Mouse (Mus musculus): ENCODE measurements around the gene Mat2b. TPM values are rescaled to one million over a fixed set of nuclear protein-coding genes. Genes with fewer than 3 reads are reported as not detected.

Gene Mat2b
- polyA plus RNA-seq, 1 experiment, result 38.8 TPM

DNA sequence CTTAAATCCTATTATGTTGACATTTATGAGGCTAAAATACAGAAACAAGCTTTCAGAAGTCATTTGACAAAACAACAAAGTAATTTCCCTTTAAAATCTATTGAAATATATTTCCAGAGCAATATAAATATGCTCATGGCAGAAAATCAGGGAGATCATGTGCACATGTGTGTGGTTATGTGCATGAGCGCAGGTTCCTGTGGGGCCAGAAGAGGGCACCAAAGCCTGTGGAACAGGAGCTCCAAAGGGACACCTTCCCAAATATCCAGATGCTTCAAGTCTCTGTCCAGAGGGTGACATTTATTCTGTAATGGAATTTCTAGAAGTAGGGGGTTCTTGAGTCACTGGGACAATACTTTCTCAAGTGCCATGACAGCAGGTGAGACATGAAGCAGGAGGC lies 17.8 kb downstream of the Mat2b start:
- Histone ChIP-seq H3K4me3 (replicated peaks; ENCODE audit: extremely low read depth, low read depth, low read length) (no peak overlapping the region), H3K4me1 (ENCODE audit: control insufficient read depth, insufficient read depth, low read length) (no peaks in the 10 kb centered on the region)
- peak; percentile 48; the same call in 1 of the 2 replicates for TF ChIP-seq CTCF (IDR thresholded peaks at IDR 0.05; ENCODE audit: insufficient read depth, low read length)
- no peak for TF ChIP-seq POLR2A (IDR thresholded peaks at IDR 0.05; ENCODE audit: borderline replicate concordance, extremely low read depth, low read depth, low read length)
- DNase-seq, result no peak
- WGBS, result 100% methylated on average over 1 of the region's 1 CpGs

DNA sequence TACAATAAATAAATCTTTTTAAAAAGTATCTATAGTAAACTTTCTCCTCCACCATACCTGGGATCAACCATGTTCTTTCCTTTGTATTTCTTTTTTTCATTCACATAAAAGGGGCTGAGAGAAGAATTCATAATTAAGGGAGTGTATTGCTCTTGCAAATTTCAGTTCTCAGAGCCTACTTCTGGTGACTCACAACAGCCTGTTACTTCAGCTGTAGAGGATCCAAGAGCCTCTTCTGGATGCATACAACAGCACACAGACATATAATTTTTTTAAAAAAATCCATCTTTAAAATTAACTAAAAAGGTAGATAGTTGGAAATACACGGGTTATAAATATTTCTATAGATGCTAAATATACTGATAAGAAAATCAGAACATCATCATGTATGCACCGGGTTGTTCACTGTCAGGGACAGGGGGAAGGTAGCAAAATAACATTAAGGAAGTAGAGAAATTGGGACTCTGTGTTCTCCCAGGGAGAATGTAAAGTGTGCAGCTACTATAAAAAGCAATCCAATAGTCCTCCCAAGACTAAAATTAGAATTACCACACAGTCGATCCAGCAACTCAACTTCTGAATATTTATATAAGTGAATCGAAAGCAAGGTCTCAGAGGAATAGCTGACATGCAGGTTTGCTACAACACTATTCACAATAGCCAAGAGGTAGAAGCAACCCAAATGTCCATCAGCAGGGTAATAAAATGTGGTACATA lies 19.8 kb downstream of the Mat2b start:
- H3K4me3 ChIP-seq (replicated peaks; ENCODE audit: extremely low read depth, low read depth, low read length), result no peak overlapping the region
- TF ChIP-seq POLR2A (IDR thresholded peaks at IDR 0.05; ENCODE audit: borderline replicate concordance, extremely low read depth, low read depth, low read length) (no peak), CTCF (IDR thresholded peaks at IDR 0.05; ENCODE audit: insufficient read depth, low read length) (no peak)
- WGBS, result 66% methylated on average over 4 of the region's 4 CpGs
- H3K4me1 ChIP-seq (ENCODE audit: control insufficient read depth, insufficient read depth, low read length), result no peaks in the 10 kb centered on the region
- no peak for DNase-seq

DNA sequence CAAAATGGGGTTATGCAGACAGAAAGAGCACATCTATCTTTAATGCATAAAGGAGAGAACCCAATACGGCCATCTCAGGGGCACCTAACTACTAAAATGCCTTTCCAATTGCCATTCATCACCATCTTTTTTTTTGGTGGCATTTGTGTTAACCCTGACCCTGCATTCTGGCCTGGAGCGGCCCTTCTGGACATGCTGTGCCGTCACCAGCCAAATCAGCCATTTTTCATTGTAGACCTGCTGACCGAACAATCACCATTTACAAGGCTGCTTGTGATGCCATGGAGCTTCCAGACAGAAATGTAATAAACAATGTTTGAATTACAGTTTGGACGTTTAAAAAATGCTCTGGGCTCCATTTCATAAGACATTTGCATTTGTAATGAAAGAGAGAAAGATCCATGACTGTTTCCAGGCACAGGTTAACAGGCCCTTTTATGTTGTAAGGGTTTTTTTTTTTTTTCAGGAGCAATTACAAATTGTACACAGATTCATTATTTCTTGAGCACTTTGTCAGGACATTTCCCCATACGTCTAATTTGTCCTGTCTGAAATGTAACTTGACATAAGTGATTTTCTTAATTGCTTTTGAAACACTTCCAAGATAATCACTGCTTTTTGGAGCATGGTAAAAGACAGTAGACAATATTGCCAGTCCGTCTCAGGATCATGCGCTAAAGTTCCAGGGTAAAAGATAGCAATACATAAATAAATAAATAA lies 45.1 kb downstream of the Mat2b start:
- TF ChIP-seq CTCF (IDR thresholded peaks at IDR 0.05; ENCODE audit: insufficient read depth, low read length), result no peak
- no peak for TF ChIP-seq POLR2A (IDR thresholded peaks at IDR 0.05; ENCODE audit: borderline replicate concordance, extremely low read depth, low read depth, low read length)
- WGBS, result 71% methylated on average over 8 of the region's 8 CpGs

DNA sequence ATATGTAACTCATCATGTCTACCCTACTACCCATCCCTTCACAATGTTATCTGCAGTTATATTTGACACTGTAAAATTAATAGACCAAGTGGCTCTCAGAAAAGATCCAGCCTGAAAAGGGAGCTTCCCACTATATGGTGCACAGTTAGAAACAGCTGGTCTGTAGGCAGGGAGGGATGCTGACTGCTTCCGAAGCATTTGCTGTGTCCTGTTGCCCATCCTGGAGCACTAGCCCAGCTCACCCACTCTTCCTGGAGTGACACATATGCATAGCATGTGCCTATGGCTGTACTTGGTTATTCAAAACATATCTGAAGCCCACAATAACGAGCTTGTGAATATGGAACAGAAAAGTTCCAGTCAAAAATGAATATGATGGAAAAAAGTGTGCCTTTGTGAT lies 47.8 kb downstream of the Mat2b start:
- DNase-seq, result no peak
- Histone ChIP-seq H3K4me1 (ENCODE audit: control insufficient read depth, insufficient read depth, low read length) (no peaks in the 10 kb centered on the region), H3K4me3 (replicated peaks; ENCODE audit: extremely low read depth, low read depth, low read length) (no peak overlapping the region)
- TF ChIP-seq POLR2A (IDR thresholded peaks at IDR 0.05; ENCODE audit: borderline replicate concordance, extremely low read depth, low read depth, low read length), result no peak
- TF ChIP-seq CTCF (IDR thresholded peaks at IDR 0.05; ENCODE audit: insufficient read depth, low read length), result no peak
- 51% methylated on average over 2 of the region's 2 CpGs for WGBS

More for the DNA sequence above, 45.1 kb downstream of the Mat2b start:
- Histone ChIP-seq H3K4me3 (replicated peaks; ENCODE audit: extremely low read depth, low read depth, low read length) (no peak overlapping the region), H3K4me1 (ENCODE audit: control insufficient read depth, insufficient read depth, low read length) (no peaks in the 10 kb centered on the region)
- no peak for DNase-seq

Other genes with a start within 250 kb of the Mat2b start
- 0.33 and 0.71 TPM in 2 replicates for gene Hmmr, start 38.2 kb upstream of the Mat2b start, polyA plus RNA-seq (2012; rRNA removed)
- 6.7 and 8.4 TPM in 2 replicates for gene Nudcd2, start 38.5 kb upstream of the Mat2b start, polyA plus RNA-seq (2012; rRNA removed)
- 11.5 and 19.8 TPM in 2 replicates for gene Ccng1, start 60.1 kb upstream of the Mat2b start, polyA plus RNA-seq (2012; rRNA removed)